Mouse (Mus musculus): ENCODE data around the gene Hnf4a. TPM values are rescaled to one million over a fixed set of nuclear protein-coding genes. Genes with fewer than 3 reads are reported as not detected.

The Hnf4a gene
- polyA plus RNA-seq, 1 experiment from 2014 or later: not detected

GRCm38 (mm10) chr2:163586384-163587261 lies 80.0 kb downstream of the Hnf4a start:
- 48% methylated on average over 19 of the region's 19 CpGs for WGBS
- H3K9me3 ChIP-seq (replicated peaks): no peaks in the 10 kb centered on the region
- no peaks in the 10 kb centered on the region for H3K4me1 ChIP-seq
- no peak for ATAC-seq (ENCODE audit: low FRiP score)
- H3K27me3 ChIP-seq: no peaks in the 10 kb centered on the region
- H3K4me3 ChIP-seq: no peak overlapping the region
- H3K4me2 ChIP-seq (replicated peaks): no peak overlapping the region
- H3K9ac ChIP-seq: no peak overlapping the region
- no peaks in the 10 kb centered on the region for H3K36me3 ChIP-seq
- H3K27ac ChIP-seq: no peak overlapping the region

- H3K36me3 ChIP-seq: no peaks in the 10 kb centered on the region
- H3K9me3 ChIP-seq (replicated peaks): no peaks in the 10 kb centered on the region
- ATAC-seq (ENCODE audit: low FRiP score): no peak
- H3K4me2 ChIP-seq (replicated peaks): no peak overlapping the region
- no peak overlapping the region for H3K4me3 ChIP-seq
- 79% methylated on average over 5 of the region's 5 CpGs for WGBS
- no peaks in the 10 kb centered on the region for H3K4me1 ChIP-seq
- H3K9ac ChIP-seq: no peak overlapping the region
- H3K27ac ChIP-seq: no peak overlapping the region
- H3K27me3 ChIP-seq: no peaks in the 10 kb centered on the region
Measured at GRCm38 (mm10) chr2:163587506-163587905, 80.9 kb downstream of the Hnf4a start.

- Histone ChIP-seq H3K4me1 (no peaks in the 10 kb centered on the region), H3K4me3 (no peak overlapping the region), H3K27me3 (no peaks in the 10 kb centered on the region), H3K36me3 (no peaks in the 10 kb centered on the region), H3K9ac (no peak overlapping the region), H3K4me2 (replicated peaks) (no peak overlapping the region), H3K27ac (no peak overlapping the region), H3K9me3 (replicated peaks) (no peaks in the 10 kb centered on the region)
- 77% methylated on average over 12 of the region's 12 CpGs for WGBS
- no peak for ATAC-seq (ENCODE audit: low FRiP score)
Measured at GRCm38 (mm10) chr2:163590211-163590610, 83.6 kb downstream of the Hnf4a start.

GRCm38 (mm10) chr2:163590996-163591395 lies 84.4 kb downstream of the Hnf4a start:
- 76% methylated on average over 5 of the region's 5 CpGs for WGBS
- no peaks in the 10 kb centered on the region for H3K36me3 ChIP-seq
- ATAC-seq (ENCODE audit: low FRiP score): no peak
- no peak overlapping the region for H3K27ac ChIP-seq
- H3K9ac ChIP-seq: no peak overlapping the region
- no peaks in the 10 kb centered on the region for H3K9me3 ChIP-seq (replicated peaks)
- H3K4me2 ChIP-seq (replicated peaks): no peak overlapping the region
- no peaks in the 10 kb centered on the region; the same call in 1 of the 2 replicates for H3K27me3 ChIP-seq
- no peak overlapping the region for H3K4me3 ChIP-seq
- no peaks in the 10 kb centered on the region for H3K4me1 ChIP-seq

- Histone ChIP-seq H3K4me3 (no peak overlapping the region), H3K9ac (no peak overlapping the region), H3K4me2 (replicated peaks) (no peak overlapping the region), H3K9me3 (replicated peaks) (no peaks in the 10 kb centered on the region), H3K27me3 (no peaks in the 10 kb centered on the region; the same call in 1 of the 2 replicates), H3K36me3 (no peaks in the 10 kb centered on the region), H3K27ac (no peak overlapping the region), H3K4me1 (no peaks in the 10 kb centered on the region)
- 73% methylated on average over 1 of the region's 1 CpGs for WGBS
- no peak for ATAC-seq (ENCODE audit: low FRiP score)
Measured at GRCm38 (mm10) chr2:163592084-163592483, 85.5 kb downstream of the Hnf4a start.

GRCm38 (mm10) chr2:163593636-163594282 lies 87.2 kb downstream of the Hnf4a start:
- H3K9ac ChIP-seq: no peak overlapping the region
- no peaks in the 10 kb centered on the region for H3K9me3 ChIP-seq (replicated peaks)
- no peak overlapping the region for H3K27ac ChIP-seq
- 88% methylated on average over 10 of the region's 10 CpGs for WGBS
- no peak overlapping the region for H3K4me2 ChIP-seq (replicated peaks)
- no peak overlapping the region for H3K4me3 ChIP-seq
- no peaks in the 10 kb centered on the region for H3K4me1 ChIP-seq
- no peaks in the 10 kb centered on the region for H3K36me3 ChIP-seq
- no peak for ATAC-seq (ENCODE audit: low FRiP score)
- no peaks in the 10 kb centered on the region; the same call in 1 of the 2 replicates for H3K27me3 ChIP-seq

- H3K27ac ChIP-seq: no peak overlapping the region
- H3K4me2 ChIP-seq (replicated peaks): no peak overlapping the region
- no peaks in the 10 kb centered on the region for H3K9me3 ChIP-seq (replicated peaks)
- H3K4me3 ChIP-seq: no peak overlapping the region
- no peaks in the 10 kb centered on the region for H3K36me3 ChIP-seq
- H3K9ac ChIP-seq: no peak overlapping the region
- no peaks in the 10 kb centered on the region; the same call in 1 of the 2 replicates for H3K27me3 ChIP-seq
- ATAC-seq (ENCODE audit: low FRiP score): no peak
- H3K4me1 ChIP-seq: no peaks in the 10 kb centered on the region
- 23% methylated on average over 2 of the region's 2 CpGs for WGBS
Measured at GRCm38 (mm10) chr2:163595119-163595518, 88.5 kb downstream of the Hnf4a start.

- no peak for ATAC-seq (ENCODE audit: low FRiP score)
- no peak overlapping the region for H3K4me2 ChIP-seq (replicated peaks)
- no peak overlapping the region for H3K4me3 ChIP-seq
- no peaks in the 10 kb centered on the region for H3K4me1 ChIP-seq
- H3K27ac ChIP-seq: no peak overlapping the region
- 79% methylated on average over 13 of the region's 13 CpGs for WGBS
- H3K9ac ChIP-seq: no peak overlapping the region
- H3K27me3 ChIP-seq: no peaks in the 10 kb centered on the region; the same call in 1 of the 2 replicates
- no peaks in the 10 kb centered on the region for H3K9me3 ChIP-seq (replicated peaks)
- no peaks in the 10 kb centered on the region for H3K36me3 ChIP-seq
Measured at GRCm38 (mm10) chr2:163596057-163596872, 89.7 kb downstream of the Hnf4a start.

GRCm38 (mm10) chr2:163596873-163597155 lies 90.2 kb downstream of the Hnf4a start:
- Histone ChIP-seq H3K9me3 (replicated peaks) (no peaks in the 10 kb centered on the region), H3K9ac (no peak overlapping the region), H3K27ac (no peak overlapping the region), H3K4me1 (peaks cover 3% of the 10 kb centered on the region), H3K4me3 (no peak overlapping the region), H3K4me2 (replicated peaks) (no peak overlapping the region), H3K36me3 (no peaks in the 10 kb centered on the region), H3K27me3 (no peaks in the 10 kb centered on the region; the same call in 1 of the 2 replicates)
- ATAC-seq (ENCODE audit: low FRiP score): no peak
- 70% methylated on average over 3 of the region's 3 CpGs for WGBS

- Histone ChIP-seq H3K27me3 (no peaks in the 10 kb centered on the region; the same call in 1 of the 2 replicates), H3K9me3 (replicated peaks) (no peaks in the 10 kb centered on the region), H3K4me1 (peaks cover 6% of the 10 kb centered on the region), H3K4me3 (no peak overlapping the region), H3K36me3 (no peaks in the 10 kb centered on the region), H3K27ac (no peak overlapping the region), H3K4me2 (replicated peaks) (no peak overlapping the region), H3K9ac (no peak overlapping the region)
- WGBS: 60% methylated on average over 4 of the region's 4 CpGs
- ATAC-seq (ENCODE audit: low FRiP score): no peak
Measured at GRCm38 (mm10) chr2:163597661-163598060, 91.1 kb downstream of the Hnf4a start.

GRCm38 (mm10) chr2:163599226-163599625 lies 92.6 kb downstream of the Hnf4a start:
- H3K27me3 ChIP-seq: no peaks in the 10 kb centered on the region; the same call in 1 of the 2 replicates
- 7% methylated on average over 1 of the region's 1 CpGs for WGBS
- H3K4me1 ChIP-seq: peaks cover 17% of the 10 kb centered on the region
- H3K27ac ChIP-seq: no peak overlapping the region
- no peak for ATAC-seq (ENCODE audit: low FRiP score)
- H3K4me2 ChIP-seq (replicated peaks): no peak overlapping the region
- H3K9ac ChIP-seq: no peak overlapping the region
- H3K9me3 ChIP-seq (replicated peaks): no peaks in the 10 kb centered on the region
- no peaks in the 10 kb centered on the region for H3K36me3 ChIP-seq
- no peak overlapping the region for H3K4me3 ChIP-seq

- Histone ChIP-seq H3K36me3 (no peaks in the 10 kb centered on the region), H3K9ac (no peak overlapping the region), H3K4me1 (peaks cover 17% of the 10 kb centered on the region), H3K27ac (no peak overlapping the region), H3K4me2 (replicated peaks) (no peak overlapping the region), H3K9me3 (replicated peaks) (no peaks in the 10 kb centered on the region), H3K4me3 (no peak overlapping the region), H3K27me3 (no peaks in the 10 kb centered on the region)
- WGBS: 94% methylated on average over 7 of the region's 7 CpGs
- ATAC-seq (ENCODE audit: low FRiP score): no peak
Measured at GRCm38 (mm10) chr2:163601066-163601465, 94.5 kb downstream of the Hnf4a start.

Measured in hindbrain, embryonic 12.5 days (tissue).